Mouse (Mus musculus) erythroblast, embryonic 14.5 days (primary cell): ENCODE measurements around the gene Gm14548.
"Not testable (repeated sequence)": the region's sequence is repeated elsewhere in the genome, so short reads cannot be mapped to it uniquely, and the experiment has no call there.

Experiments
- GATA1 ChIP-seq: IDR thresholded peaks from 2 replicates; pipeline ENCODE4 v1.6.1; 2012; ENCODE audit warnings: low read length, inconsistent platforms, mixed read lengths
- TAL1 ChIP-seq: IDR thresholded peaks from 3 replicates; pipeline ENCODE4 v1.6.1; 2012; ENCODE audit warnings: low read length, inconsistent platforms, mixed read lengths

DNA sequence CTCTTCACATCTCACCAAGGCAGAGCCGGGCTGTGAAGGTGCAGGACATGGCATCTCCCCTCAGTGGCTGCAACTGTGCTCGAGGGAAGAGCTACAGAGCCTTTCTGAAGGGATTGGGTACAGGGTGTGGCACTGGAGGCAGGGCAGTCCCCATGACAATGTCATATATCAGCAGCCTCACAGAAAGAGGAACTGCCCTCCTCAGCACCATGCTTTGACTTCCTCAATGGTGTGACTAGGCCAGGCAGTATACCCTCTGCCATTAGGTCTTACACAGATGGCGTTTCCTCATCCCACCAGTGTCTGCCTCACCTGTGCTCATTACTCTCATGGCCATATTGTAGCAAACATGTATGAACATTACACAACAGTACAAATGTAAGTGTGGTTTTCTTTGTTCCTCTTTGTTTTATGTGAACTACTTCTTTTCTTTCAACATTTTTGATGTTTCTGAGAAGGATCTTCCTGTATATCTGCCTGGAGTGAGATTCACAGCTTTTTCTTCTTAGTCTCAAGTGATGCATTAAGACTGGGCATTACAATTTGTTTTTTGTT is at the start of gene Gm14548:
- TF ChIP-seq GATA1, TAL1: not testable (repeated sequence)
